Mouse (Mus musculus): ENCODE results near the gene Abl1. TPM values are rescaled to one million over a fixed set of nuclear protein-coding genes. Genes with fewer than 3 reads are reported as not detected.
A peak's percentile ranks its signal among the peaks of the same experiment; 100 is the strongest.
"Not testable (repeated sequence)": the region's sequence is repeated elsewhere in the genome, so short reads cannot be mapped to it uniquely, and the experiment has no call there.

Abl1 gene
- polyA plus RNA-seq, 1 experiment from 2014 or later = 33.0 TPM

DNA sequence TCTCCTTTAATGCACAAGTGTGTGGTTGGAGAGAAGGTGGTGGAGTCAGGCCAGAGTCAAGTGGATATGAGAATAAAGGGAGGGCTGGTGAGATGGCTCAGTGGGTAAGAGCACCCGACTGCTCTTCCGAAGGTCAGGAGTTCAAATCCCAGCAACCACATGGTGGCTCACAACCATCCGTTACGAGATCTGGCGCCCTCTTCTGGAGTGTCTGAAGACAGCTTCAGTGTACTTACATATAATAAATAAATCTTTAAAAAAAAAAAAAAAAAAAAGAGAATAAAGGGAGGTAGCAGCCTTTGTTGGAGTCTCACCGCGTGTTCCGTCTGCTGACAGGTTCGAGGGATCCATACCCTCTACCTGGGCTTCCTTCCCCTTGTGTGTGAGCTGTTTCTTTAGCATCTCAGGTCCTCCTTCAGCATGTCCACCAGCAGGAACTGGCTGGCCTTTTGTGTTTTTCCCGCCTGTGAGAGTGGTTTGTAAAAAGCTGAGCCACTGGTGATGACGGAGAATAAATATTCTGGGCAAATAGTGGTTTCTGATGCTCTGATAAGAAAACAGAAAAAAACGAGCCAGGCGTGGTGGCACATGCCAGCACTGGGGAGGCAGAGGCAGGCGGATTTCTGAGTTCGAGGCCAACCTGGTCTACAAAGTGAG is 7.0 kb upstream of the Abl1 start:
- 88% methylated on average over 15 of the region's 15 CpGs for WGBS
- H3K36me3 ChIP-seq (ENCODE audit: control insufficient read depth, insufficient read depth, low read length) = peaks cover 21% of the 10 kb centered on the region

GRCm38 (mm10) chr2:31681731-31682235 is 6.4 kb upstream of the Abl1 start:
- Histone ChIP-seq H3K4me2 (no peak overlapping the region), H3K4me3 (ENCODE audit: low read depth, low read length) (no peak overlapping the region), H3K9ac (ENCODE audit: low read length) (no peak overlapping the region), H3K36me3 (ENCODE audit: control insufficient read depth, insufficient read depth, low read length) (peaks cover 21% of the 10 kb centered on the region), H3K9me3 (ENCODE audit: control insufficient read depth, low read length) (no peaks in the 10 kb centered on the region), H3K4me1 (ENCODE audit: control insufficient read depth, insufficient read depth, low read length) (no peaks in the 10 kb centered on the region), H3K27ac (ENCODE audit: low read depth, low read length) (no peak overlapping the region), H3K27me3 (ENCODE audit: control insufficient read depth, insufficient read depth, low read length) (no peaks in the 10 kb centered on the region)
- WGBS = 90% methylated on average over 6 of the region's 6 CpGs
- DNase-seq (ENCODE audit: low spot score, missing footprints) (peak; percentile 78), ATAC-seq (ENCODE audit: low FRiP score) (no peak)

More for the DNA sequence above, 7.0 kb upstream of the Abl1 start:
- DNase-seq (ENCODE audit: low spot score, missing footprints) = peak; percentile 83
- H3K9ac ChIP-seq (ENCODE audit: low read length); H3K27me3 ChIP-seq (ENCODE audit: control insufficient read depth, insufficient read depth, low read length); H3K4me2 ChIP-seq; H3K4me3 ChIP-seq (ENCODE audit: low read depth, low read length); ATAC-seq (ENCODE audit: low FRiP score); H3K9me3 ChIP-seq (ENCODE audit: control insufficient read depth, low read length); H3K27ac ChIP-seq (ENCODE audit: low read depth, low read length); H3K4me1 ChIP-seq (ENCODE audit: control insufficient read depth, insufficient read depth, low read length): not testable (repeated sequence)

DNA sequence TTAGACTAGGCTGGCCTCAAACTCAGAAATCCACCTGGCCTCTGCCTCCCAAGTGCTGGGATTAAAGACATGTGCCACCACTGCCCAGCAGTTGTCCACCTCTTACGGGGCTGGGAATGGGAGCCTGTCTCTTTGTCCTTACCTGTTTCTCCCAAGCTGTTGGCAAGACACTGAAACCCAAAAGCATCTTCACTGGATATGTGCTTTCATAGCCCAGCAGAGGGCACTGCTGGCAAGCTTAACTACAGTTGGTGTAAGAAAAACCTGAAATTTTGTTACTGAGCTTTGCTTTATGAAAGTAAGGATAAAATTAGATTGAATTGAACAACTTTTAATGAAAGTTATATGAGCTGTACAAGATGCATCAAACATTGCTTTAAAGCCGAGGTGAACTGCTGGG is 4.5 kb upstream of the Abl1 start:
- Histone ChIP-seq H3K9me3 (ENCODE audit: control insufficient read depth, low read length) (no peaks in the 10 kb centered on the region), H3K9ac (ENCODE audit: low read length) (no peak overlapping the region), H3K27ac (ENCODE audit: low read depth, low read length) (no peak overlapping the region), H3K27me3 (ENCODE audit: control insufficient read depth, insufficient read depth, low read length) (no peaks in the 10 kb centered on the region), H3K4me2 (no peak overlapping the region), H3K4me3 (ENCODE audit: low read depth, low read length) (no peak overlapping the region), H3K4me1 (ENCODE audit: control insufficient read depth, insufficient read depth, low read length) (no peaks in the 10 kb centered on the region), H3K36me3 (ENCODE audit: control insufficient read depth, insufficient read depth, low read length) (peaks cover 14% of the 10 kb centered on the region)
- no peak for ATAC-seq (ENCODE audit: low FRiP score)
- peak; percentile 91 for DNase-seq (ENCODE audit: low spot score, missing footprints)
- WGBS = 33% methylated on average over 2 of the region's 2 CpGs

GRCm38 (mm10) chr2:31689045-31689444 is 869 bp downstream of the Abl1 start:
- Histone ChIP-seq H3K4me2 (peak overlapping the region; percentile 87), H3K27ac (ENCODE audit: low read depth, low read length) (no peak overlapping the region), H3K4me1 (ENCODE audit: control insufficient read depth, insufficient read depth, low read length) (peaks cover 17% of the 10 kb centered on the region), H3K9me3 (ENCODE audit: control insufficient read depth, low read length) (no peaks in the 10 kb centered on the region), H3K36me3 (ENCODE audit: control insufficient read depth, insufficient read depth, low read length) (no peaks in the 10 kb centered on the region), H3K4me3 (ENCODE audit: low read depth, low read length) (peak overlapping the region; percentile 90), H3K27me3 (ENCODE audit: control insufficient read depth, insufficient read depth, low read length) (no peaks in the 10 kb centered on the region), H3K9ac (ENCODE audit: low read length) (peak overlapping the region; percentile 93)
- ATAC-seq (ENCODE audit: low FRiP score) (no peak), DNase-seq (ENCODE audit: low spot score, missing footprints) (no peak)
- WGBS = under 1% methylated on average over 12 of the region's 12 CpGs

- Histone ChIP-seq H3K36me3 (ENCODE audit: control insufficient read depth, insufficient read depth, low read length) (no peaks in the 10 kb centered on the region), H3K4me3 (ENCODE audit: low read depth, low read length) (peak overlapping the region; percentile 90), H3K4me2 (peak overlapping the region; percentile 87), H3K9ac (ENCODE audit: low read length) (peak overlapping the region; percentile 93; the same call in 1 of the 2 replicates), H3K4me1 (ENCODE audit: control insufficient read depth, insufficient read depth, low read length) (peaks cover 17% of the 10 kb centered on the region), H3K9me3 (ENCODE audit: control insufficient read depth, low read length) (no peaks in the 10 kb centered on the region), H3K27ac (ENCODE audit: low read depth, low read length) (no peak overlapping the region), H3K27me3 (ENCODE audit: control insufficient read depth, insufficient read depth, low read length) (no peaks in the 10 kb centered on the region)
- ATAC-seq (ENCODE audit: low FRiP score) (no peak), DNase-seq (ENCODE audit: low spot score, missing footprints) (no peak)
- WGBS = 61% methylated on average over 3 of the region's 3 CpGs
Observed at GRCm38 (mm10) chr2:31690063-31690462, 1.9 kb downstream of the Abl1 start.

DNA sequence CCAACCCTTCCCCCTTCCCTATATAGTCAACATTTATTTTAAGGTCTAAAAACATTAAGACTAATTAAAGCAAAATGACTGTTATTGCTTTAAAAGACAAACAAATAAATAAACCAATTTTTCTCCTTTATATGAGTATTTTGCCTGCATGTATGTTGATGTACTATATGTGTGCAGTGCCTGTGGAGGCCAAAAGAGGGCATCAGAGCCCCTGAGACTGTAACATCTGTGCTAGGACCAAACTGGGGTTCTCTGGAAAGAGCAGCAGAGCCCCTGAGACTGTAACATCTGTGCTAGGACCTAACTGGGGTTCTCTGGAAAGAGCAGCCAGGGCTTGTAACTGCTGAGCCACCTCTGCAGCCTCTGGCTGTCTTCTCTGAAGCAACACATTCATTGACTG is 10.0 kb downstream of the Abl1 start:
- no peak overlapping the region for H3K27ac ChIP-seq (ENCODE audit: low read depth, low read length)
- no peak overlapping the region for H3K4me2 ChIP-seq
- peaks cover 4% of the 10 kb centered on the region for H3K36me3 ChIP-seq (ENCODE audit: control insufficient read depth, insufficient read depth, low read length)
- ATAC-seq (ENCODE audit: low FRiP score) = no peak
- DNase-seq (ENCODE audit: low spot score, missing footprints) = peak; percentile 73
- no peaks in the 10 kb centered on the region for H3K4me1 ChIP-seq (ENCODE audit: control insufficient read depth, insufficient read depth, low read length)
- H3K9me3 ChIP-seq (ENCODE audit: control insufficient read depth, low read length) = no peaks in the 10 kb centered on the region
- no peak overlapping the region for H3K9ac ChIP-seq (ENCODE audit: low read length)
- H3K4me3 ChIP-seq (ENCODE audit: low read depth, low read length) = no peak overlapping the region
- no peaks in the 10 kb centered on the region for H3K27me3 ChIP-seq (ENCODE audit: control insufficient read depth, insufficient read depth, low read length)

DNA sequence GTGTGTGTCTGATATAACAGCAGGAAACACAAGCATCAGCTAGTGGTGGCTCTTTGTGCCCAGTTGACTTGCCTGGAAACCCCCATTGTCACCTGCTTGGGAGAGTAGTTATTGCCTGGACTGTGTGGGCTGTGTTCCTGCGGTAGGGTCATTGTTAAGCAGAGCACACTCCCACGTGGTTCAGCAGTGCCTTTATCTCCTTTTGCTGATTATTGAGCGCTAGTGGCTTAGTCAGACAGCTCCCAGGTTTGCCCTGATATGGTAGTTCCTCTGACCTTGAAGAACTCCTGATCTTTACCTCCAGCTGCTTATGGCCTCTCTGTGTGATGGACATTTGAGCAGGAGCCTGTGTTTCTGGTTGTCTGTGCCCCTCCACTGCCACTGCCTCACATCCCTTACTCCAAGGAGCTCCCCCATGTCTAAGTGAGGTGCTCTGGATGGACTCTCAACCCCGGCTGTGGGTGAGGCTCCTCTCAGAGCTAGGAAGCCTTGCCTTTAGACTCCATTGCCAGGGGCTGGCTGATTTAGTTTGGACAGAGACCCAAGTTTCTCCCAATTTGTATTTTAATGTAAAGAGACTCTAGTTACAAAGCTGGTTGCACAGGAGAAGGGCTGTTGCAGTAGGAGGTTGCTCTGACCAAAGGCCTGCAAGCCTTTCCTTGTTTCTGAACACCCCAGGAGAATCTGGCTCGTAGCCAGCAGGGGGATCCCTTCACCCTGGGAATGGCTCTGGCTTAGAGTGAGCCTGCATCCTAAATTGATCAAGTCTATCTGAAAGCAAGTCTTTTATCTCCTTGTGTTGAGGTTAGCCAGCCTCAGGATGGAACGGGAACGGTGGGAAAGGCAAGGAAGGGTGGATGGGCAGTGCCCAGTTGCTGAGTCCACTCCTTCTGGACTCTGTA is 12.6 kb downstream of the Abl1 start:
- H3K4me2 ChIP-seq = no peak overlapping the region
- H3K9ac ChIP-seq (ENCODE audit: low read length) = no peak overlapping the region
- peaks cover 2% of the 10 kb centered on the region for H3K36me3 ChIP-seq (ENCODE audit: control insufficient read depth, insufficient read depth, low read length)
- H3K27ac ChIP-seq (ENCODE audit: low read depth, low read length) = no peak overlapping the region
- ATAC-seq (ENCODE audit: low FRiP score) (no peak), DNase-seq (ENCODE audit: low spot score, missing footprints) (peak; percentile 86)
- no peak overlapping the region for H3K4me3 ChIP-seq (ENCODE audit: low read depth, low read length)
- H3K9me3 ChIP-seq (ENCODE audit: control insufficient read depth, low read length) = no peaks in the 10 kb centered on the region
- no peaks in the 10 kb centered on the region for H3K27me3 ChIP-seq (ENCODE audit: control insufficient read depth, insufficient read depth, low read length)
- no peaks in the 10 kb centered on the region for H3K4me1 ChIP-seq (ENCODE audit: control insufficient read depth, insufficient read depth, low read length)
- 55% methylated on average over 7 of the region's 7 CpGs for WGBS

GRCm38 (mm10) chr2:31703226-31703625 is 15.1 kb downstream of the Abl1 start:
- Histone ChIP-seq H3K36me3 (ENCODE audit: control insufficient read depth, insufficient read depth, low read length) (no peaks in the 10 kb centered on the region), H3K9ac (ENCODE audit: low read length) (no peak overlapping the region), H3K4me1 (ENCODE audit: control insufficient read depth, insufficient read depth, low read length) (no peaks in the 10 kb centered on the region), H3K4me3 (ENCODE audit: low read depth, low read length) (no peak overlapping the region), H3K27ac (ENCODE audit: low read depth, low read length) (no peak overlapping the region), H3K27me3 (ENCODE audit: control insufficient read depth, insufficient read depth, low read length) (no peaks in the 10 kb centered on the region), H3K9me3 (ENCODE audit: control insufficient read depth, low read length) (no peaks in the 10 kb centered on the region), H3K4me2 (no peak overlapping the region)
- ATAC-seq (ENCODE audit: low FRiP score) (no peak), DNase-seq (ENCODE audit: low spot score, missing footprints) (peak; percentile 67)

GRCm38 (mm10) chr2:31705914-31706313 is 17.7 kb downstream of the Abl1 start:
- Histone ChIP-seq H3K9me3 (ENCODE audit: control insufficient read depth, low read length) (no peaks in the 10 kb centered on the region), H3K4me3 (ENCODE audit: low read depth, low read length) (no peak overlapping the region), H3K27me3 (ENCODE audit: control insufficient read depth, insufficient read depth, low read length) (no peaks in the 10 kb centered on the region), H3K36me3 (ENCODE audit: control insufficient read depth, insufficient read depth, low read length) (no peaks in the 10 kb centered on the region), H3K27ac (ENCODE audit: low read depth, low read length) (no peak overlapping the region), H3K9ac (ENCODE audit: low read length) (no peak overlapping the region), H3K4me2 (no peak overlapping the region), H3K4me1 (ENCODE audit: control insufficient read depth, insufficient read depth, low read length) (no peaks in the 10 kb centered on the region)
- DNase-seq (ENCODE audit: low spot score, missing footprints) = no peak
- ATAC-seq (ENCODE audit: low FRiP score) = no peak
